Mouse (Mus musculus) forebrain, postnatal 0 days (tissue): ENCODE results near the gene Acsl1. TPM values are rescaled to one million over a fixed set of nuclear protein-coding genes. Genes with fewer than 3 reads are reported as not detected.

Source experiments
- ATAC-seq: fragments of 200-750 bp; cut with Nextera tagmentation; 2 replicates; pipeline ENCODE4 v1.8.0; 2017; ENCODE audit warnings: mild to moderate bottlenecking, moderate library complexity
- DNase-seq: peaks from one replicate; pipeline ENCODE4 v3.0.0-alpha.2; 2015
- H3K27ac ChIP-seq: fragments of 300-500 bp; sonication (generic); 2 replicates; pipeline ENCODE4 v1.5.1; 2014; ENCODE audit warnings: low read depth, mild to moderate bottlenecking, antibody characterized with exemption, low read length, moderate library complexity, mixed read lengths
- H3K27me3 ChIP-seq: fragments of 300-500 bp; sonication (generic); 2 replicates; pipeline ENCODE4 v1.6.1; 2014; ENCODE audit warnings: mild to moderate bottlenecking, low read length, mixed read lengths; ENCODE audit not compliant: insufficient read depth
- H3K36me3 ChIP-seq: fragments of 300-500 bp; sonication (generic); 2 replicates; pipeline ENCODE4 v1.6.1; 2014; ENCODE audit warnings: mild to moderate bottlenecking, moderate library complexity; ENCODE audit not compliant: insufficient read depth
- H3K4me1 ChIP-seq: fragments of 300-500 bp; sonication (generic); 2 replicates; pipeline ENCODE4 v1.6.1; 2014; ENCODE audit warnings: antibody characterized with exemption; ENCODE audit not compliant: insufficient read depth
- H3K4me2 ChIP-seq: fragments of 300-500 bp; sonication (generic); 2 replicates; pipeline ENCODE4 v1.6.1; 2014; ENCODE audit warnings: low read depth, mild to moderate bottlenecking, moderate library complexity
- H3K4me3 ChIP-seq: fragments of 300-500 bp; sonication (generic); 2 replicates; pipeline ENCODE4 v1.5.1; 2014; ENCODE audit warnings: low read depth, low read length, mixed read lengths
- H3K9ac ChIP-seq: fragments of 300-500 bp; sonication (generic); 2 replicates; pipeline ENCODE4 v1.6.1; 2014; ENCODE audit warnings: mild to moderate bottlenecking
- H3K9me3 ChIP-seq: fragments of 300-500 bp; sonication (generic); 2 replicates; pipeline ENCODE4 v1.6.1; 2016; ENCODE audit warnings: low read length
- CTCF ChIP-seq: sonication (generic); IDR thresholded peaks from 2 replicates; pipeline ENCODE4 v1.5.1; 2016; ENCODE audit warnings: antibody characterized with exemption, control low read depth, low read depth
- WGBS: fragments of 180-500 bp; shearing (Covaris S2); extraction: QIAGEN DNeasy Blood & Tissue Kit; methylation state at CpG from one replicate; pipeline ENCODE4 v1.1.7; 2014; 5-methylcytosine and 5-hydroxymethylcytosine counted together
- polyA plus RNA-seq: library from polyadenylated mRNA; unstranded; fragments of >200 nt; fragmentation: Nextera tagmentation; extraction: Ambion mirVana; gene quantifications from 2 replicates; pipeline ENCODE4 v1.2.1, GENCODE M21; 2015
- total RNA-seq: library from RNA; depleted of rRNA; stranded (reverse); fragments of >200 nt; gene quantifications from 2 replicates; pipeline ENCODE4 v1.2.3, GENCODE M21; 2014

Acsl1 gene
- total and polyA plus RNA-seq, 2 experiments from 2014 or later = 26.2 to 44.2 TPM

GRCm38 (mm10) chr8:46508488-46509395 lies 37.9 kb downstream of the Acsl1 start:
- Histone ChIP-seq H3K4me2 (no peak overlapping the region), H3K27ac (no peak overlapping the region), H3K36me3 (peaks cover 16% of the 10 kb centered on the region; the same call in 1 of the 2 replicates), H3K4me1 (no peaks in the 10 kb centered on the region), H3K27me3 (no peaks in the 10 kb centered on the region), H3K9ac (no peak overlapping the region), H3K9me3 (no peaks in the 10 kb centered on the region), H3K4me3 (no peak overlapping the region)
- no peak for TF ChIP-seq CTCF
- WGBS = 86% methylated on average over 14 of the region's 14 CpGs
- ATAC-seq (no peak), DNase-seq (no peak)

GRCm38 (mm10) chr8:46509474-46509873 lies 38.6 kb downstream of the Acsl1 start:
- Histone ChIP-seq H3K27ac (no peak overlapping the region), H3K4me2 (no peak overlapping the region), H3K27me3 (no peaks in the 10 kb centered on the region), H3K9ac (no peak overlapping the region), H3K4me1 (no peaks in the 10 kb centered on the region), H3K36me3 (peaks cover 21% of the 10 kb centered on the region; the same call in 1 of the 2 replicates), H3K9me3 (no peaks in the 10 kb centered on the region), H3K4me3 (no peak overlapping the region)
- ATAC-seq (no peak), DNase-seq (no peak)
- no peak for TF ChIP-seq CTCF
- 79% methylated on average over 3 of the region's 3 CpGs for WGBS

- Histone ChIP-seq H3K9me3 (no peaks in the 10 kb centered on the region), H3K4me2 (no peak overlapping the region), H3K27me3 (no peaks in the 10 kb centered on the region), H3K9ac (no peak overlapping the region), H3K36me3 (peaks cover 24% of the 10 kb centered on the region; the same call in 1 of the 2 replicates), H3K27ac (no peak overlapping the region), H3K4me3 (no peak overlapping the region), H3K4me1 (no peaks in the 10 kb centered on the region)
- WGBS = 82% methylated on average over 9 of the region's 9 CpGs
- DNase-seq = no peak
- no peak for ATAC-seq
- TF ChIP-seq CTCF = no peak
Observed at GRCm38 (mm10) chr8:46511336-46511735, 40.5 kb downstream of the Acsl1 start.

GRCm38 (mm10) chr8:46512538-46512937 lies 41.7 kb downstream of the Acsl1 start:
- 63% methylated on average over 8 of the region's 8 CpGs for WGBS
- no peaks in the 10 kb centered on the region for H3K27me3 ChIP-seq
- DNase-seq (no peak), ATAC-seq (no peak)
- TF ChIP-seq CTCF = no peak
- no peak overlapping the region for H3K27ac ChIP-seq
- H3K4me3 ChIP-seq = no peak overlapping the region
- no peak overlapping the region for H3K4me2 ChIP-seq
- H3K36me3 ChIP-seq = peaks cover 19% of the 10 kb centered on the region; the same call in 1 of the 2 replicates
- H3K4me1 ChIP-seq = no peaks in the 10 kb centered on the region
- no peak overlapping the region for H3K9ac ChIP-seq
- no peaks in the 10 kb centered on the region for H3K9me3 ChIP-seq

GRCm38 (mm10) chr8:46514027-46514426 lies 43.2 kb downstream of the Acsl1 start:
- ATAC-seq = no peak
- no peak overlapping the region for H3K4me2 ChIP-seq
- peaks cover 21% of the 10 kb centered on the region for H3K36me3 ChIP-seq
- 92% methylated on average over 1 of the region's 1 CpGs for WGBS
- H3K4me3 ChIP-seq = no peak overlapping the region
- no peaks in the 10 kb centered on the region for H3K4me1 ChIP-seq
- no peaks in the 10 kb centered on the region for H3K27me3 ChIP-seq
- no peak for TF ChIP-seq CTCF
- H3K9me3 ChIP-seq = no peaks in the 10 kb centered on the region
- H3K9ac ChIP-seq = no peak overlapping the region
- no peak for DNase-seq
- no peak overlapping the region for H3K27ac ChIP-seq

- TF ChIP-seq CTCF = no peak
- Histone ChIP-seq H3K36me3 (peaks cover 12% of the 10 kb centered on the region), H3K27me3 (no peaks in the 10 kb centered on the region), H3K4me2 (no peak overlapping the region), H3K4me1 (no peaks in the 10 kb centered on the region), H3K9me3 (no peaks in the 10 kb centered on the region), H3K27ac (no peak overlapping the region), H3K9ac (no peak overlapping the region), H3K4me3 (no peak overlapping the region)
- DNase-seq (no peak), ATAC-seq (no peak)
- WGBS = 92% methylated on average over 6 of the region's 6 CpGs
Observed at GRCm38 (mm10) chr8:46520667-46521066, 49.8 kb downstream of the Acsl1 start.

GRCm38 (mm10) chr8:46526098-46526497 lies 55.3 kb downstream of the Acsl1 start:
- Histone ChIP-seq H3K4me2 (no peak overlapping the region), H3K9ac (no peak overlapping the region), H3K27ac (no peak overlapping the region), H3K4me3 (no peak overlapping the region), H3K9me3 (no peaks in the 10 kb centered on the region), H3K36me3 (peaks cover 7% of the 10 kb centered on the region), H3K4me1 (no peaks in the 10 kb centered on the region), H3K27me3 (no peaks in the 10 kb centered on the region)
- ATAC-seq = no peak
- TF ChIP-seq CTCF = no peak
- 84% methylated on average over 8 of the region's 8 CpGs for WGBS
- DNase-seq = no peak
